Mouse (Mus musculus) mammary gland, adult 2 months (tissue): ENCODE measurements around the gene Ctsk. TPM values are rescaled to one million over a fixed set of nuclear protein-coding genes. Genes with fewer than 3 reads are reported as not detected.

ENCODE experiments used
- polyA plus RNA-seq: library from polyadenylated mRNA; depleted of rRNA; stranded (reverse); fragments of >200 nt; gene quantifications from 2 replicates; pipeline ENCODE4 v1.2.3, GENCODE M21; 2012; ENCODE audit warnings: low replicate concordance; rRNA removed

The Ctsk gene
- polyA plus RNA-seq: 25.3 and 52.6 TPM in 2 replicates

DNA sequence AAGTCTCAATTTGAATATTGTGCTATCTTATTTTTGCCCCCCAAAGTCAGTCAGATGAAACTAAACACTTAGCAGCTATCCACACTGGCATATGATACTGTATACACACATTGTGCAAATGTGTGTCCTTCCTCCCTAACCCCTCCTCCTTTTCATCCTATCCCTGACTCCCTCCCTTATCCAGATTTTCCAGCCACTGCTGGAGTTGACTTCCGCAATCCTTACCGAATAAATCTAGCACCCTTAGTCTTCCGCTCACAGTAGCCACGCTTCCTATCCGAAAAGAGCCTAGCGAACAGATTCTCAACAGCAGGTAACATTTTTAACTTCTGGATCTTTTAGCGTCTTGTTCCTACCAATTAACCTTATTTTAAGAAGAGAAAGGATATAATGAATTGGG lies at the start of gene Ctsk:
Gene Ctsk (plus strand): TSS at position 233 of the 400 bp plus-strand sequence.

DNA sequence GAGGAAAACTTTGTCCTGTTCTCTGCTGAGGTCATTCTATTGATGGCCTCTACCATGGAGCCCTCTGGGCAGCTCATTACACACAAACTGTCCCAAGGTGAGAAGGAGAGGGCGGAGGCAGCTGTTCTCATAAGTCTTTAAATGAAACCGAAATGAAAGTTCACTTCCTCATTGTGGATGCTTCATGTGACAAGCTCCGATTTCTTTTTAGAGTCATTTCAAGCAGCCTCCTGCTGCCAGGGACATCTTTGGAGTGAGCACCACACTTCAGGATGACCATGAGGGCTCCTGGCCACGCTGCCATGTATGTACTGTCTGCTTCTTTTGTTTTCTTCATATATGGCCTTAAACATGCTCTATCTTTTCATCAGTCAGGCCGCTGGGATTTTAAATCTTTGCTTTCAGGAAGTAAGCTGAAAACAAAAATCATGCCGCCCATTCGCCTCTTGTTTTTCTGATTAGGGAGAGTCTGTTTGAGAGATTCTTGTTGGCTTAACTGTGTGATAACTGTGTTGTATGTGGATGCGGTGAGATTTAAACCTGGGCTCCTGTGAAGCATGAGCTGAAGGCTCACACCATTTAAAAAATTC lies 27.7 kb downstream of the Ctsk start, which contains the start of gene Ctss:
Gene Ctss (plus strand): TSS at position 165 of the 590 bp plus-strand sequence.

Other genes starting within 250 kb of the Ctsk start
- gene Bnipl, start 248.1 kb upstream of the Ctsk start, polyA plus RNA-seq: 1.2 and 2.4 TPM in 2 replicates
- gene Mindy1, start 217.9 kb upstream of the Ctsk start, polyA plus RNA-seq: 96.5 and 107 TPM in 2 replicates
- gene Prune1, start 217.2 kb upstream of the Ctsk start, polyA plus RNA-seq: 14.0 and 42.8 TPM in 2 replicates
- 3.0 and 7.5 TPM in 2 replicates for gene Anxa9, start 192.1 kb upstream of the Ctsk start, polyA plus RNA-seq
- 86.4 and 142 TPM in 2 replicates for gene Cers2, start 184.5 kb upstream of the Ctsk start, polyA plus RNA-seq
- 10.2 and 20.4 TPM in 2 replicates for gene Setdb1, start 142.1 kb upstream of the Ctsk start, polyA plus RNA-seq
- gene 4930558C23Rik, start 96.4 kb upstream of the Ctsk start, polyA plus RNA-seq: not detected in 2 replicates
- 44.8 and 49.7 TPM in 2 replicates for gene Arnt, start 64.9 kb upstream of the Ctsk start, polyA plus RNA-seq
- gene Ctss, start 27.5 kb downstream of the Ctsk start, polyA plus RNA-seq: 38.3 and 57.6 TPM in 2 replicates
- gene Hormad1, start 60.4 kb downstream of the Ctsk start, polyA plus RNA-seq: not detected in 2 replicates
- 4.0 and 8.2 TPM in 2 replicates for gene Golph3l, start 89.7 kb downstream of the Ctsk start, polyA plus RNA-seq
- gene Ensa, start 125.7 kb downstream of the Ctsk start, polyA plus RNA-seq: 7.5 and 10.8 TPM in 2 replicates
- gene Mcl1, start 159.5 kb downstream of the Ctsk start, polyA plus RNA-seq: 44.9 and 263 TPM in 2 replicates
- gene Adamtsl4, start 188.7 kb downstream of the Ctsk start, polyA plus RNA-seq: 32.7 and 34.1 TPM in 2 replicates
- 535 and 688 TPM in 2 replicates for gene Ecm1, start 240.3 kb downstream of the Ctsk start, polyA plus RNA-seq